Mouse (Mus musculus) heart, embryonic 13.5 days (tissue): ENCODE results near the gene Limd1. TPM values are rescaled to one million over a fixed set of nuclear protein-coding genes. Genes with fewer than 3 reads are reported as not detected.

ENCODE experiments used
- ATAC-seq: fragments of 200-750 bp; cut with Nextera tagmentation; 2 replicates; pipeline ENCODE4 v1.8.0; 2017; ENCODE audit warnings: moderate TSS enrichment; ENCODE audit not compliant: insufficient number of reproducible peaks, low FRiP score, low TSS enrichment; ENCODE audit errors: extremely low read depth
- H3K27ac ChIP-seq: fragments of 300-500 bp; sonication (generic); replicated peaks from 2 replicates; pipeline ENCODE4 v1.5.1; 2015; ENCODE audit warnings: moderate library complexity, mild to moderate bottlenecking, inconsistent platforms
- H3K27me3 ChIP-seq: fragments of 300-500 bp; sonication (generic); replicated peaks from 2 replicates; pipeline ENCODE4 v1.6.1; 2015; ENCODE audit warnings: mild to moderate bottlenecking, inconsistent platforms
- H3K36me3 ChIP-seq: fragments of 300-500 bp; sonication (generic); 2 replicates; pipeline ENCODE4 v1.6.1; 2015; ENCODE audit warnings: mild to moderate bottlenecking, inconsistent platforms
- H3K4me1 ChIP-seq: fragments of 300-500 bp; sonication (generic); 2 replicates; pipeline ENCODE4 v1.6.1; 2015; ENCODE audit warnings: inconsistent platforms
- H3K4me2 ChIP-seq: fragments of 300-500 bp; sonication (generic); 2 replicates; pipeline ENCODE4 v1.6.1; 2015; ENCODE audit warnings: inconsistent platforms, mild to moderate bottlenecking, moderate library complexity
- H3K4me3 ChIP-seq: fragments of 300-500 bp; sonication (generic); 2 replicates; pipeline ENCODE4 v1.5.1; 2015; ENCODE audit warnings: moderate library complexity, mild to moderate bottlenecking, inconsistent platforms
- H3K9ac ChIP-seq: fragments of 300-500 bp; sonication (generic); 2 replicates; pipeline ENCODE4 v1.6.1; 2015; ENCODE audit warnings: inconsistent platforms, mild to moderate bottlenecking, moderate library complexity
- H3K9me3 ChIP-seq: fragments of 300-500 bp; sonication (generic); 2 replicates; pipeline ENCODE4 v1.6.1; 2016; ENCODE audit warnings: inconsistent platforms
- WGBS: fragments of 180-500 bp; shearing (Covaris S2); methylation state at CpG from one replicate; pipeline ENCODE4 v1.1.7; 2015; ENCODE audit warnings: mixed read lengths; 5-methylcytosine and 5-hydroxymethylcytosine counted together
- polyA plus RNA-seq: library from polyadenylated mRNA; unstranded; fragments of >200 nt; fragmentation: Nextera tagmentation; extraction: Ambion mirVana; gene quantifications from 2 replicates; pipeline ENCODE4 v1.2.1, GENCODE M21; 2015

Gene Limd1
- polyA plus RNA-seq, 1 experiment from 2014 or later: 36.1 TPM

GRCm38 (mm10) chr9:123531234-123531633 lies 52.7 kb downstream of the Limd1 start:
- ATAC-seq: no peak
- Histone ChIP-seq H3K9ac (peak overlapping the region; percentile 48; the same call in 1 of the 2 replicates), H3K4me1 (peaks cover 49% of the 10 kb centered on the region)

GRCm38 (mm10) chr9:123536613-123537012 lies 58.1 kb downstream of the Limd1 start:
- H3K4me2 ChIP-seq: no peak overlapping the region
- peaks cover 14% of the 10 kb centered on the region for H3K36me3 ChIP-seq
- H3K4me1 ChIP-seq: peaks cover 41% of the 10 kb centered on the region
- no peak overlapping the region for H3K9ac ChIP-seq
- no peak for ATAC-seq
- 82% methylated on average over 2 of the region's 2 CpGs for WGBS
- no peaks in the 10 kb centered on the region for H3K27me3 ChIP-seq
- H3K4me3 ChIP-seq: no peak overlapping the region
- no peaks in the 10 kb centered on the region for H3K9me3 ChIP-seq
- H3K27ac ChIP-seq: no peak overlapping the region

More at GRCm38 (mm10) chr9:123531234-123531633, 52.7 kb downstream of the Limd1 start:
- Histone ChIP-seq H3K4me3 (peak overlapping the region; percentile 98), H3K27ac (no peak overlapping the region), H3K36me3 (peaks cover 12% of the 10 kb centered on the region), H3K27me3 (no peaks in the 10 kb centered on the region), H3K4me2 (peak overlapping the region; percentile 77), H3K9me3 (no peaks in the 10 kb centered on the region)

GRCm38 (mm10) chr9:123538189-123538588 lies 59.7 kb downstream of the Limd1 start:
- no peak overlapping the region for H3K9ac ChIP-seq
- no peak overlapping the region for H3K4me3 ChIP-seq
- no peak overlapping the region for H3K27ac ChIP-seq
- H3K9me3 ChIP-seq: no peaks in the 10 kb centered on the region
- peaks cover 19% of the 10 kb centered on the region for H3K36me3 ChIP-seq
- 70% methylated on average over 4 of the region's 4 CpGs for WGBS
- ATAC-seq: no peak
- H3K4me2 ChIP-seq: no peak overlapping the region
- peaks cover 28% of the 10 kb centered on the region for H3K4me1 ChIP-seq
- H3K27me3 ChIP-seq: no peaks in the 10 kb centered on the region

GRCm38 (mm10) chr9:123539093-123539492 lies 60.6 kb downstream of the Limd1 start:
- H3K4me3 ChIP-seq: no peak overlapping the region
- H3K27me3 ChIP-seq: no peaks in the 10 kb centered on the region
- peaks cover 25% of the 10 kb centered on the region for H3K36me3 ChIP-seq
- H3K9me3 ChIP-seq: no peaks in the 10 kb centered on the region
- ATAC-seq: no peak
- H3K4me2 ChIP-seq: no peak overlapping the region
- no peak overlapping the region for H3K27ac ChIP-seq
- H3K4me1 ChIP-seq: peaks cover 24% of the 10 kb centered on the region
- 53% methylated on average over 1 of the region's 1 CpGs for WGBS
- no peak overlapping the region for H3K9ac ChIP-seq

GRCm38 (mm10) chr9:123539823-123540222 lies 61.3 kb downstream of the Limd1 start:
- H3K27ac ChIP-seq: no peak overlapping the region
- WGBS: 67% methylated on average over 2 of the region's 2 CpGs

GRCm38 (mm10) chr9:123554599-123554998 lies 76.1 kb downstream of the Limd1 start:
- Histone ChIP-seq H3K9me3 (no peaks in the 10 kb centered on the region), H3K36me3 (peaks cover 91% of the 10 kb centered on the region), H3K9ac (no peak overlapping the region), H3K4me2 (no peak overlapping the region), H3K27me3 (no peaks in the 10 kb centered on the region), H3K4me1 (peaks cover 5% of the 10 kb centered on the region; the same call in 1 of the 2 replicates), H3K27ac (no peak overlapping the region), H3K4me3 (no peak overlapping the region)
- WGBS: 50% methylated on average over 3 of the region's 3 CpGs
- ATAC-seq: no peak

More at GRCm38 (mm10) chr9:123539823-123540222, 61.3 kb downstream of the Limd1 start:
- H3K9me3 ChIP-seq: no peaks in the 10 kb centered on the region
- H3K4me1 ChIP-seq: peaks cover 24% of the 10 kb centered on the region
- H3K36me3 ChIP-seq: peaks cover 25% of the 10 kb centered on the region
- H3K9ac ChIP-seq: no peak overlapping the region
- ATAC-seq: no peak
- no peaks in the 10 kb centered on the region for H3K27me3 ChIP-seq
- no peak overlapping the region for H3K4me3 ChIP-seq
- H3K4me2 ChIP-seq: no peak overlapping the region

Other genes starting within 250 kb of the Limd1 start
- 5.9 and 6.5 TPM in 2 replicates for gene Tmem158, start 217.9 kb upstream of the Limd1 start, polyA plus RNA-seq
- gene Lars2, start 111.8 kb upstream of the Limd1 start, polyA plus RNA-seq: 752 and 789 TPM in 2 replicates
- gene Sacm1l, start 51.1 kb downstream of the Limd1 start, polyA plus RNA-seq: 37.6 and 41.7 TPM in 2 replicates
- gene Slc6a20b, start 153.9 kb downstream of the Limd1 start, polyA plus RNA-seq: 0.03 and 0.11 TPM in 2 replicates
- 0.10 and 0.15 TPM in 2 replicates for gene Ccr9, start 199.7 kb downstream of the Limd1 start, polyA plus RNA-seq
- 0.10 TPM in 1 of 2 replicates, not detected in the other for gene Slc6a20a, start 200.2 kb downstream of the Limd1 start, polyA plus RNA-seq
- gene Lztfl1, start 239.0 kb downstream of the Limd1 start, polyA plus RNA-seq: 29.3 and 29.7 TPM in 2 replicates